Mouse (Mus musculus): ENCODE data around the gene Ccdc141. TPM values are rescaled to one million over a fixed set of nuclear protein-coding genes. Genes with fewer than 3 reads are reported as not detected.

Gene Ccdc141
- polyA plus RNA-seq, 1 experiment, result 3.8 TPM

- no peak for TF ChIP-seq POLR2A (IDR thresholded peaks at IDR 0.05; ENCODE audit: control insufficient read depth, extremely low read depth, insufficient read depth, low read length, poor library complexity)
- no peak for TF ChIP-seq CTCF (IDR thresholded peaks at IDR 0.05; ENCODE audit: borderline replicate concordance, control insufficient read depth, extremely low read depth, insufficient read depth, low read length, poor library complexity)
- Histone ChIP-seq H3K4me1 (replicated peaks; ENCODE audit: control insufficient read depth, insufficient read depth, low read length) (peaks cover 13% of the 10 kb centered on the region), H3K4me3 (ENCODE audit: control insufficient read depth, insufficient read depth, low read length) (no peak overlapping the region), H3K36me3 (ENCODE audit: control insufficient read depth, insufficient read depth, low read length) (no peaks in the 10 kb centered on the region), H3K27me3 (ENCODE audit: control insufficient read depth, insufficient read depth, low read length) (no peaks in the 10 kb centered on the region), H3K27ac (ENCODE audit: control insufficient read depth, insufficient read depth, low read length) (no peak overlapping the region)
- WGBS, result 95% methylated on average over 2 of the region's 2 CpGs
- DNase-seq, result no peak
Measured at GRCm38 (mm10) chr2:77177472-77177871, 7.0 kb upstream of the Ccdc141 start.

- TF ChIP-seq CTCF (IDR thresholded peaks at IDR 0.05; ENCODE audit: borderline replicate concordance, control insufficient read depth, extremely low read depth, insufficient read depth, low read length, poor library complexity) (no peak), POLR2A (IDR thresholded peaks at IDR 0.05; ENCODE audit: control insufficient read depth, extremely low read depth, insufficient read depth, low read length, poor library complexity) (no peak)
- Histone ChIP-seq H3K4me1 (replicated peaks; ENCODE audit: control insufficient read depth, insufficient read depth, low read length) (peaks cover 18% of the 10 kb centered on the region), H3K4me3 (ENCODE audit: control insufficient read depth, insufficient read depth, low read length) (peak overlapping the region; percentile 32), H3K27me3 (ENCODE audit: control insufficient read depth, insufficient read depth, low read length) (no peaks in the 10 kb centered on the region), H3K36me3 (ENCODE audit: control insufficient read depth, insufficient read depth, low read length) (no peaks in the 10 kb centered on the region), H3K27ac (ENCODE audit: control insufficient read depth, insufficient read depth, low read length) (peak overlapping the region; percentile 77; the same call in 1 of the 2 replicates)
- WGBS, result 4% methylated on average over 10 of the region's 10 CpGs
- peak; percentile 37 for DNase-seq
Measured at GRCm38 (mm10) chr2:77176413-77176812, 6.0 kb upstream of the Ccdc141 start.

GRCm38 (mm10) chr2:77175411-77175810, 5.0 kb upstream of the Ccdc141 start:
- Histone ChIP-seq H3K36me3 (ENCODE audit: control insufficient read depth, insufficient read depth, low read length) (no peaks in the 10 kb centered on the region), H3K27me3 (ENCODE audit: control insufficient read depth, insufficient read depth, low read length) (no peaks in the 10 kb centered on the region), H3K27ac (ENCODE audit: control insufficient read depth, insufficient read depth, low read length) (no peak overlapping the region), H3K4me1 (replicated peaks; ENCODE audit: control insufficient read depth, insufficient read depth, low read length) (peaks cover 18% of the 10 kb centered on the region), H3K4me3 (ENCODE audit: control insufficient read depth, insufficient read depth, low read length) (no peak overlapping the region)
- DNase-seq, result no peak
- no peak for TF ChIP-seq POLR2A (IDR thresholded peaks at IDR 0.05; ENCODE audit: control insufficient read depth, extremely low read depth, insufficient read depth, low read length, poor library complexity)
- no peak for TF ChIP-seq CTCF (IDR thresholded peaks at IDR 0.05; ENCODE audit: borderline replicate concordance, control insufficient read depth, extremely low read depth, insufficient read depth, low read length, poor library complexity)
- 84% methylated on average over 7 of the region's 7 CpGs for WGBS

GRCm38 (mm10) chr2:77174313-77174712, 3.9 kb upstream of the Ccdc141 start:
- H3K27ac ChIP-seq (ENCODE audit: control insufficient read depth, insufficient read depth, low read length), result no peak overlapping the region
- H3K4me1 ChIP-seq (replicated peaks; ENCODE audit: control insufficient read depth, insufficient read depth, low read length), result peaks cover 21% of the 10 kb centered on the region
- DNase-seq, result no peak
- no peak overlapping the region for H3K4me3 ChIP-seq (ENCODE audit: control insufficient read depth, insufficient read depth, low read length)
- no peak for TF ChIP-seq POLR2A (IDR thresholded peaks at IDR 0.05; ENCODE audit: control insufficient read depth, extremely low read depth, insufficient read depth, low read length, poor library complexity)
- no peak for TF ChIP-seq CTCF (IDR thresholded peaks at IDR 0.05; ENCODE audit: borderline replicate concordance, control insufficient read depth, extremely low read depth, insufficient read depth, low read length, poor library complexity)
- no peaks in the 10 kb centered on the region for H3K27me3 ChIP-seq (ENCODE audit: control insufficient read depth, insufficient read depth, low read length)
- WGBS, result 89% methylated on average over 2 of the region's 2 CpGs
- no peaks in the 10 kb centered on the region for H3K36me3 ChIP-seq (ENCODE audit: control insufficient read depth, insufficient read depth, low read length)

- Histone ChIP-seq H3K27ac (ENCODE audit: control insufficient read depth, insufficient read depth, low read length) (no peak overlapping the region), H3K36me3 (ENCODE audit: control insufficient read depth, insufficient read depth, low read length) (no peaks in the 10 kb centered on the region), H3K27me3 (ENCODE audit: control insufficient read depth, insufficient read depth, low read length) (no peaks in the 10 kb centered on the region), H3K4me1 (replicated peaks; ENCODE audit: control insufficient read depth, insufficient read depth, low read length) (peaks cover 21% of the 10 kb centered on the region), H3K4me3 (ENCODE audit: control insufficient read depth, insufficient read depth, low read length) (no peak overlapping the region)
- no peak for TF ChIP-seq CTCF (IDR thresholded peaks at IDR 0.05; ENCODE audit: borderline replicate concordance, control insufficient read depth, extremely low read depth, insufficient read depth, low read length, poor library complexity)
- TF ChIP-seq POLR2A (IDR thresholded peaks at IDR 0.05; ENCODE audit: control insufficient read depth, extremely low read depth, insufficient read depth, low read length, poor library complexity), result no peak
- DNase-seq, result no peak
- 97% methylated on average over 6 of the region's 6 CpGs for WGBS
Measured at GRCm38 (mm10) chr2:77173821-77174220, 3.4 kb upstream of the Ccdc141 start.

- DNase-seq, result no peak
- no peaks in the 10 kb centered on the region for H3K27me3 ChIP-seq (ENCODE audit: control insufficient read depth, insufficient read depth, low read length)
- 73% methylated on average over 6 of the region's 6 CpGs for WGBS
- no peak overlapping the region for H3K27ac ChIP-seq (ENCODE audit: control insufficient read depth, insufficient read depth, low read length)
- H3K4me1 ChIP-seq (replicated peaks; ENCODE audit: control insufficient read depth, insufficient read depth, low read length), result peaks cover 21% of the 10 kb centered on the region
- H3K36me3 ChIP-seq (ENCODE audit: control insufficient read depth, insufficient read depth, low read length), result no peaks in the 10 kb centered on the region
- TF ChIP-seq CTCF (IDR thresholded peaks at IDR 0.05; ENCODE audit: borderline replicate concordance, control insufficient read depth, extremely low read depth, insufficient read depth, low read length, poor library complexity) (no peak), POLR2A (IDR thresholded peaks at IDR 0.05; ENCODE audit: control insufficient read depth, extremely low read depth, insufficient read depth, low read length, poor library complexity) (no peak)
- no peak overlapping the region for H3K4me3 ChIP-seq (ENCODE audit: control insufficient read depth, insufficient read depth, low read length)
Measured at GRCm38 (mm10) chr2:77173366-77173765, 2.9 kb upstream of the Ccdc141 start.

- DNase-seq, result no peak
- Histone ChIP-seq H3K4me1 (replicated peaks; ENCODE audit: control insufficient read depth, insufficient read depth, low read length) (peaks cover 17% of the 10 kb centered on the region), H3K27ac (ENCODE audit: control insufficient read depth, insufficient read depth, low read length) (no peak overlapping the region), H3K27me3 (ENCODE audit: control insufficient read depth, insufficient read depth, low read length) (no peaks in the 10 kb centered on the region), H3K4me3 (ENCODE audit: control insufficient read depth, insufficient read depth, low read length) (no peak overlapping the region), H3K36me3 (ENCODE audit: control insufficient read depth, insufficient read depth, low read length) (no peaks in the 10 kb centered on the region)
- 92% methylated on average over 10 of the region's 10 CpGs for WGBS
- no peak for TF ChIP-seq POLR2A (IDR thresholded peaks at IDR 0.05; ENCODE audit: control insufficient read depth, extremely low read depth, insufficient read depth, low read length, poor library complexity)
- no peak for TF ChIP-seq CTCF (IDR thresholded peaks at IDR 0.05; ENCODE audit: borderline replicate concordance, control insufficient read depth, extremely low read depth, insufficient read depth, low read length, poor library complexity)
Measured at GRCm38 (mm10) chr2:77172241-77172671, 1.8 kb upstream of the Ccdc141 start.
